Mouse (Mus musculus): Measurements from ENCODE around the gene Acsf3.
A peak's percentile ranks its signal among the peaks of the same experiment; 100 is the strongest.

The Acsf3 gene

DNA sequence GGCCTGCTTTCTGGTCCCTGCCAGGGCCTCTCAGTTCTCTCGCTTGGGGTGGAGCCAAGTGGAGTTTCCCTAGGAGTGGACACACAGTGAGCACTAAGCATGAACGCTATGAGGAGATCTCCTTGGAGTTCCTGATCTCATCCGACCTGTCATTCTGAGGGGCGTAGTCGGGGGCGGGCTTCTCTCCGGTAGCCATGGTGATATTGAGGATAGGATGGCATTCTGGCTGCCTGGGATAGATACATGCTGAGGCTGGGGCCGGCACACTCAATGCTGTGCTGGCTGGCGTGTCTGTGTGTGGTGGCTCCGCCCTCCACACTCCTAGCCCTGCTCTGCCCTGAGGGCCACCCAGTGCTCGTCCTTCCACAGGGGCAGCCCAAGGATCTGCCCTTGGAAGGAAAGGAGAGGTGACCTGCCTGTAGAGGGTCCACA is 78.1 kb downstream of the Acsf3 start:
- DNase-seq: peak; percentile 37

DNA sequence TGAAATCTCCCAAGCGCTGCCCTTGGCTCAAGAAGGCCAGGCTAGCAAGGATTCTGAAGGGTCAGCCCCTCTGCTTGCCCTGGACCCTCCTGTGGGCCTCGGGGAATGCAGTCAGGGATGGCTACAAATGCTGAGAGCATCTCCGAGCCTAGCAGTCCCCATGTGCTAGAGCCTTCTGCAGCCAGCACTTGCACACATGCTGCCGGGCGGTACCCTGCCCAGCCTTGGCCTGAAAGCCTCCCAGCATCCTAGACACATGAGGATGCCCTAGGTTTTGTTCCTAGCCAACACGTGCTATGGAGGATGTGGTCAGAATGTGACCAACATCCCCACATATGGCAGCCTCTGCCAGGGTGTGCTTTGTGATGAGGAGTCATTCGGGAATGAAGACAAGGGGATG is 79.1 kb downstream of the Acsf3 start:
- DNase-seq: no peak

DNA sequence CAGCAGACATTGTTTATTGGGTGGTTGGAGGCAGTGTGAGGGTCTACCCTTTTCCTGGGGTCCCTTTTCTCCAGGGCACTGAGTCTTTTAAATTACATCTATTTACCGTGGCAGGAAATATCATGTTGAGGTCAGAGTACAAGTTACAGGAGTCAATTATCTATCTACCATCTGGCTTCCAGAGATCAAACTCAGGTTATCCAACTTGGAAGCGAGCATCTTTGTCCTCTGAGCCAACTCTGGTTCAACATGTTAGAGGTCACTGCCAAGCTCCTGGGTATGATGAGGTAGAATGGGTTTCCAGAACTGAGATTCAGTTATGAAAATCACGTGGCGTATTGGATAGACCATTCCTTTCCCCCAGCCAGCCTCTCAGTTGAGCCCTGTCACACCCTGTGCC is 79.8 kb downstream of the Acsf3 start:
- no peak for DNase-seq

DNA sequence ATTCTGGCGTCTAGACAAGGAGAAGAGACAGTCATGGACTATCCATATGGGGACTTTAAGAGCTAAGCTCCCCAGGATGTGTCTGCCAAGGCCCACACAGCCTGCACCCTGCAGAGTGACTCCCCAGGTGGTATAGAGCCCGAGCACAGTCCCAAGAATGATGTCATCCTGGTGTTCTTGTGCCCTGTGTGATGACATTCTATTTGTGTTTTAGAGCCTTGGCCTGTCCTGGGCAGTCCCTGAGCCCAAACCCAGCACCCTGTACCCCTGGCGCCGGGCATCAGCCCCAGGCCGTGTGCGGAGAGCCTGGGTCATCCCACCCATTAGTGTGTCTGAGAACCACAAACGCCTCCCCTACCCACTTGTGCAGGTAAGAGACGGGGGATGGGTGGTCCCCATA is 81.0 kb downstream of the Acsf3 start:
- no peak for DNase-seq

DNA sequence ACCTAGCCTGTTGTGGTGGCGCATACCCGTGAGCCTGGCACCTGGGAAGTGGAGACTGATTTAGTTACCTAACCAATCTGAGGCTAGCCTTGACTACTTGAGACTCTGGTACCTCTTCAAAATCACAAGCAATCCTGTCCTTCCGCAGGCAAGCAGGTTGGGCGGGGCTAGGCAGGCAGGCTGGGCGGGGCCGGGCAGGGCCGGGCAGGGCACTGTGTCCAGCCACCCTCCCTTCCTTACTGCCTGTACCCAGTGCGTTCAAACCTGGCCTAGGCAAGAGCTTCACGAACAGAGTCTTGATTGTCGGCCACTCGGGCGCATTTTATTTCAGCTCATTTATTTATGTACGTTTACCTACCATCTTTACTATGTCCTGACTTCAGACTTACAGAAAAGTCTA is 84.6 kb downstream of the Acsf3 start:
- no peak for DNase-seq

DNA sequence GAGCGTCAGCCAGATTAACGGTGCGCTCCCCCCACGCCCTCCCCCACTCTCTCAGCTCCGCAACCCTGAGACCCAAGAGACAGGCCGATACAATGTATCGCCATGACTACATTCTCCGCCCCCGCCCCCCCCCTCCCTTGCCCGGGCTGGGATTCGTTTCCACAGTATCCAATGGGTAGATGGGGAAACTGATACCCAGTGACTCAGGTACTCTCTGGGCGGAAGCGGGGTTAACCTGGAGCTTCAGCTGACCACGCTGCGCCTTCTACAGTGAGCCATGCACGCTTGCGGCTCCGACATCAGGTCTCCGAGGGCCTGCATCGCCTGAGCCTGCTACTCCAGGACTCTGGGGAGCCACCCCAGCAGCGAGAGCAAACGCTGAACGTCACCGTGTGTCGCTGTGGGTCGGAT is 89.4 kb downstream of the Acsf3 start:
- DNase-seq: no peak

DNA sequence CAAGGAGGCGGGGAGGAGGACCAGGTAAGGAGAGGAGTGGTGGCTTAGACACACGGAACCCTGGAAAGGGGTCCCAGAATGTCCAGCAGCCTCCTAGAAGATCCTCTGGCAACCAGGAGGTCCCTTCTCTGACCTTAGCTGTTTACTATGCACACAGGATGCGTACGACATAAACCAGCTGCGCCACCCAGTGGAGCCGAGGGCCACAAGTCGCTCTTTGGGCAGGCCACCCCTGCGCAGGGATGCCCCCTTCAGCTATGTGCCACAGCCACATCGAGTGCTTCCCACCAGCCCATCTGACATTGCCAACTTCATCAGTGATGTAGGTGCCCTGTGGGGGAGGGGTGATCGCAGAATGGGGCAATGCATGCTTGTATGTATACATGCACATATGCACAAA is 90.2 kb downstream of the Acsf3 start:
- peak; percentile 23 for DNase-seq

DNA sequence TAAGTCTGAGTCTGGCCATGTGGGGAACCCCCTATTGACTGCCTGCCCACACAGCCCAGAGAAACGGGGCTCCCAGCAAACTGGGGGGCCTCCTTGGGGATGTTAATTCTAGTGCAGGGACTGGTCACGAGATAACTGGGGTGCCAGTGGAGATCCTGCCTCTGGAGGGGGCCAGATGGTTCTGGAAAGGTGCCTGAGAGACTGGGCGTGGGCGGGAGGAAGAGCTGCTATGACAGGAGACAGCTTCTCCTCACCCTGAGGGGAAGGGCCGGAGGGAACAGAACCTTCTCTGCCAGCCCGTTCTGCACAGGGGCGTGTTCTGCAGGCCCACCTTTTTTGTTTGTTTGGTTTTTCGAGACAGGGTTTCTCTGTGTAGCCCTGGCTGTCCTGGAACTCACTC is 90.9 kb downstream of the Acsf3 start:
- DNase-seq: no peak

Data from right cerebral cortex, postnatal 14 days (tissue).